Mouse (Mus musculus) liver, embryonic 14.5 days (tissue): ENCODE data around the gene Naa30.

Source experiments
- CTCF ChIP-seq: IDR thresholded peaks from 2 replicates; pipeline ENCODE4 v1.5.1; 2016; ENCODE audit warnings: antibody characterized with exemption, low read depth, control low read depth
- EP300 ChIP-seq: IDR thresholded peaks from 2 replicates; pipeline ENCODE4 v1.6.1; 2016; ENCODE audit warnings: antibody characterized with exemption, low read depth

DNA sequence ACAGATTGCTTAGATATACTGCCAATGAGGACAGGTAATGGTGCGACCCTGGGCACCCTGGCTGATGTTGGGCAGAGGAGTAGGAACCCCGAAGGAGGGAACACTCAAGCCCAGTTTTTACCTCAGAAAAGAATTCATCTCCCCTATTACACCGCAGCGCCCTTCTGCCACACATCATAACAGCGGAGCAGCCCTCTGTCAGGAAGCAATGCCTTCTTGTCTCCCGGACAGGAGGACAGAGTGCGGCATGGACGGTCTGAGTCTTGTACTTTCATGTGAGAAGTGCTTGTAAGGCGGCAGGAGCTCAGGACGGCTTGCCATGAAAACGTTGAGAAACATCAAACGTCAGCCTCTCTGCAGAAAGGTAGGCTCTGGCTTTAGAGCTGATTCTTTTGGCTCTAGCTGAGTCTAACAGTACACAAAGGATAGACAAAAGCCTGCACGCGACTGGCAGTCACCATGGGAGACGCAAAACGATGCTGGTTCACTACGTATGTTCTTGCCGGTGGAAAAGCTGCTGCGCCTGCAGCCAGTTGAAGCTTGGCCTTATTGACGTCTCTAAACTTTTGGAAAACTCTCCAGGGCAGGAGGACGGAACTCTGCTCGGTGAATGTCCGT, 44.8 kb upstream of the Naa30 start:
- TF ChIP-seq CTCF (no peak), EP300 (no peak)
